Mouse (Mus musculus): ENCODE measurements around the gene Sars.
A peak's percentile ranks its signal among the peaks of the same experiment; 100 is the strongest.

The Sars gene

GRCm38 (mm10) chr3:108386186-108386585 is 58.8 kb downstream of the Sars start:
- DNase-seq: no peak

GRCm38 (mm10) chr3:108384425-108384824 is 60.6 kb downstream of the Sars start:
- DNase-seq: no peak

- peak; percentile 43 to 52 for DNase-seq
Measured at GRCm38 (mm10) chr3:108383485-108384354, 61.3 kb downstream of the Sars start, which contains the start of gene Psrc1. Gene Psrc1 (plus strand): TSS chr3:108383839.

- DNase-seq: peak; percentile 20 to 23
Measured at GRCm38 (mm10) chr3:108381945-108382875, 62.8 kb downstream of the Sars start.

- no peak for DNase-seq
Measured at GRCm38 (mm10) chr3:108380695-108381094, 64.3 kb downstream of the Sars start.

- DNase-seq: no peak
Measured at GRCm38 (mm10) chr3:108378875-108379663, 65.9 kb downstream of the Sars start.

Measured in B cell, adult 2 months (primary cell).